Mouse (Mus musculus): ENCODE measurements around the gene Col9a2.

- TF ChIP-seq CTCF (IDR thresholded peaks at IDR 0.05; ENCODE audit: insufficient read depth, low read length) (no peak), POLR2A (IDR thresholded peaks at IDR 0.05; ENCODE audit: borderline replicate concordance, extremely low read depth, low read depth, low read length) (no peak)
Observed at GRCm38 (mm10) chr4:121057032-121057431, 17.8 kb downstream of the Col9a2 start.
